Mouse (Mus musculus) liver, postnatal 0 days (tissue): ENCODE measurements around the gene Smap2. TPM values are rescaled to one million over a fixed set of nuclear protein-coding genes. Genes with fewer than 3 reads are reported as not detected.
A peak's percentile ranks its signal among the peaks of the same experiment; 100 is the strongest.

ENCODE experiments used
- ATAC-seq: fragments of 200-750 bp; cut with Nextera tagmentation; 2 replicates; pipeline ENCODE4 v1.8.0; 2017; ENCODE audit warnings: mild to moderate bottlenecking, moderate library complexity
- DNase-seq: peaks from one replicate; pipeline ENCODE4 v3.0.0-alpha.2; 2016
- H3K27ac ChIP-seq: fragments of 300-500 bp; sonication (generic); 2 replicates; pipeline ENCODE4 v1.5.1; 2014; ENCODE audit warnings: antibody characterized with exemption, moderate library complexity, mild to moderate bottlenecking, low read depth
- H3K27me3 ChIP-seq: fragments of 300-500 bp; sonication (generic); 2 replicates; pipeline ENCODE4 v1.6.1; 2014; ENCODE audit warnings: low read length, control low read depth, mixed read lengths; ENCODE audit not compliant: insufficient read depth
- H3K36me3 ChIP-seq: fragments of 300-500 bp; sonication (generic); replicated peaks from 2 replicates; pipeline ENCODE4 v1.6.1; 2014; ENCODE audit warnings: mild to moderate bottlenecking, control low read depth, low read length, moderate library complexity, mixed read lengths; ENCODE audit not compliant: insufficient read depth
- H3K4me1 ChIP-seq: fragments of 300-500 bp; sonication (generic); 2 replicates; pipeline ENCODE4 v1.6.1; 2014; ENCODE audit warnings: antibody characterized with exemption, mild to moderate bottlenecking, control low read depth; ENCODE audit not compliant: insufficient read depth
- H3K4me2 ChIP-seq: fragments of 300-500 bp; sonication (generic); 2 replicates; pipeline ENCODE4 v1.6.1; 2014; ENCODE audit warnings: low read depth, mild to moderate bottlenecking, low read length, moderate library complexity, mixed read lengths
- H3K4me3 ChIP-seq: fragments of 300-500 bp; sonication (generic); 2 replicates; pipeline ENCODE4 v1.5.1; 2014; ENCODE audit warnings: low read depth, low read length
- H3K9ac ChIP-seq: fragments of 300-500 bp; sonication (generic); replicated peaks from 2 replicates; pipeline ENCODE4 v1.6.1; 2014; ENCODE audit warnings: mild to moderate bottlenecking, moderate library complexity
- H3K9me3 ChIP-seq: fragments of 300-500 bp; sonication (generic); 2 replicates; pipeline ENCODE4 v1.6.1; 2016; ENCODE audit warnings: mild to moderate bottlenecking, control low read depth, low read length, mixed read lengths
- CTCF ChIP-seq: sonication (generic); IDR thresholded peaks from 2 replicates; pipeline ENCODE4 v1.5.1; 2016; ENCODE audit warnings: antibody characterized with exemption, low read depth
- EP300 ChIP-seq: IDR thresholded peaks from 2 replicates; pipeline ENCODE4 v1.6.1; 2016; ENCODE audit warnings: antibody characterized with exemption, low read depth, mild to moderate bottlenecking
- WGBS: fragments of 180-500 bp; shearing (Covaris S2); extraction: QIAGEN DNeasy Blood & Tissue Kit; methylation state at CpG from one replicate; pipeline ENCODE4 v1.1.7; 2014; ENCODE audit not compliant: insufficient replicate concordance; 5-methylcytosine and 5-hydroxymethylcytosine counted together
- polyA plus RNA-seq: library from polyadenylated mRNA; unstranded; fragments of >200 nt; fragmentation: Nextera tagmentation; extraction: Ambion mirVana; gene quantifications from 2 replicates; pipeline ENCODE4 v1.2.1, GENCODE M21; 2015

The Smap2 gene
- polyA plus RNA-seq, 1 experiment from 2014 or later: 14.9 TPM

DNA sequence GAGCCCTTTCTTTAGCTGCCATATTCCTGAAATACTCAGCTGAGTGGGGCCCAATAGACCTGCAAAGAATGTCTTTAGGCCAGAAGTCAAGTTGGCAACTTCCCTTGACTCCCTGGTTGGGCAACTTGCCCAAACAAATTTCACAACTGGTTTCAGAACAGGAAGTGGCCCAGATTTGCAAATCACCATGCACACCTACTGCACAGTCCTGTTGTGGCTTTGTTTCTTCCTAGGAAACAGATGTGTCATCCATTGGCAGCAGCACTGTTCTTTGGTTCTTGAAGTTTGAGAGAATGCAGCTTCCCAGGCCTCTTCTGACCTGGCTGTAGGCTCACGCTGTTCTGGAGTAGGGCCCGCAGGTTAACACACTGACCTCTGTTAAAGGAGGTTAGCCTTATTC is 6.9 kb upstream of the Smap2 start:
- Histone ChIP-seq H3K9me3 (no peaks in the 10 kb centered on the region), H3K27me3 (no peaks in the 10 kb centered on the region), H3K27ac (peak overlapping the region; percentile 91), H3K9ac (no peak overlapping the region), H3K36me3 (no peaks in the 10 kb centered on the region), H3K4me2 (0 out of 2 replicates have a peak overlapping the region, but pooled peaks have one; percentile 23), H3K4me3 (no peak overlapping the region), H3K4me1 (peaks cover 38% of the 10 kb centered on the region)
- WGBS: 50% methylated on average over 2 of the region's 2 CpGs
- TF ChIP-seq CTCF: no peak
- peak; percentile 76; the same call in 1 of the 2 replicates for TF ChIP-seq EP300
- ATAC-seq: peak; percentile 87
- DNase-seq: peak; percentile 82

DNA sequence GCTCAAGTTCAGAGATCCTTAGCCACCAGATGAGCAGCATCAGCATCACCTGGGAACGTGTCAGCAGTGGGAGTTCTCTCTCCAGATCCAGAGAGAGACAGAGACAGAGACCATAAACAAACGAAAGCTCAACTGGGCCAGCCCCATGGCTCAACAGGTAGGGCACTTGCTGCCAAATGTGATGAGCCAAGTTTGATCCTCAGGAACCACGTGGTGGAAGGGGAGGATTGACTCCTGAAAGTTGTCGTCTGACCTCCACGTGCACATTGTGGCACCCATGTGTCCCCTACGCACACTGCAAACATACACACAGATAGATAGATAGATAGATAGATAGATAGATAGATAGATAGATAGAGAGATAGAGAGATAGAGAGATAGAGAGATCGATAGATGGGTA is 6.4 kb upstream of the Smap2 start:
- Histone ChIP-seq H3K4me1 (peaks cover 38% of the 10 kb centered on the region), H3K36me3 (no peaks in the 10 kb centered on the region), H3K9ac (no peak overlapping the region), H3K4me2 (no peak overlapping the region), H3K9me3 (no peaks in the 10 kb centered on the region), H3K27ac (peak overlapping the region; percentile 91), H3K4me3 (no peak overlapping the region), H3K27me3 (no peaks in the 10 kb centered on the region)
- TF ChIP-seq CTCF (no peak), EP300 (no peak)
- peak; percentile 52 for ATAC-seq
- WGBS: 69% methylated on average over 7 of the region's 7 CpGs
- no peak for DNase-seq

- H3K36me3 ChIP-seq: no peaks in the 10 kb centered on the region
- no peaks in the 10 kb centered on the region for H3K27me3 ChIP-seq
- no peak overlapping the region for H3K9ac ChIP-seq
- TF ChIP-seq EP300 (0 out of 2 replicates have a peak, but pooled peaks have one; percentile 21), CTCF (no peak)
- H3K4me2 ChIP-seq: no peak overlapping the region
- H3K9me3 ChIP-seq: no peaks in the 10 kb centered on the region
- no peak for DNase-seq
- H3K27ac ChIP-seq: no peak overlapping the region
- peaks cover 44% of the 10 kb centered on the region for H3K4me1 ChIP-seq
- no peak for ATAC-seq
- no peak overlapping the region for H3K4me3 ChIP-seq
Measured at GRCm38 (mm10) chr4:121021911-121022310, 4.9 kb upstream of the Smap2 start.

- DNase-seq (no peak), ATAC-seq (no peak)
- H3K9me3 ChIP-seq: no peaks in the 10 kb centered on the region
- no peak overlapping the region for H3K9ac ChIP-seq
- WGBS: 71% methylated on average over 10 of the region's 10 CpGs
- H3K27ac ChIP-seq: no peak overlapping the region
- no peak overlapping the region for H3K4me2 ChIP-seq
- H3K4me3 ChIP-seq: no peak overlapping the region
- no peaks in the 10 kb centered on the region for H3K36me3 ChIP-seq
- H3K4me1 ChIP-seq: peaks cover 38% of the 10 kb centered on the region
- no peaks in the 10 kb centered on the region for H3K27me3 ChIP-seq
- TF ChIP-seq EP300: no peak
- TF ChIP-seq CTCF: no peak
Measured at GRCm38 (mm10) chr4:121020040-121020790, 3.2 kb upstream of the Smap2 start.

DNA sequence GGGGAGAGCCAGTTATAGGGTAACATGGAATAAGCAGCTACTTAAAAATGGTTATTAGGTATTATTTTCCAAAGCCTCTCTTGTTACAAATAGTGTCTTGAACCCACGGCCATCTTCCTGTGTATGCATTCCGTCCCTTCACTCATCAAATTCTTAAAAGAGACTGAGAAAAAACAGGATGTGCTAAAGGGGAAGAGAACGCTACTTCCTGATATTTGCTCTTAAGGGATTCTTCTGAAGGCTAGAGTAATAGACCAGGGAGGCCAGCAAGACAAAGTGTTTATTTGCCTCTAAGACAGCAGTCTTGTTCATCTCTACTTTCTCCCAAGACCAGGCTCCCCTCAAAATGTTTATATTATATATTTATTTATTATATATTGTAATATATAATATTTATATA is 1.2 kb upstream of the Smap2 start:
- Histone ChIP-seq H3K4me3 (no peak overlapping the region), H3K36me3 (no peaks in the 10 kb centered on the region), H3K4me2 (no peak overlapping the region), H3K27ac (no peak overlapping the region), H3K4me1 (peaks cover 43% of the 10 kb centered on the region), H3K27me3 (no peaks in the 10 kb centered on the region), H3K9ac (no peak overlapping the region), H3K9me3 (no peaks in the 10 kb centered on the region)
- no peak for TF ChIP-seq EP300
- TF ChIP-seq CTCF: no peak
- WGBS: 47% methylated on average over 3 of the region's 3 CpGs
- no peak for ATAC-seq
- no peak for DNase-seq

- H3K9ac ChIP-seq: peak overlapping the region; percentile 98
- H3K9me3 ChIP-seq: no peaks in the 10 kb centered on the region
- TF ChIP-seq EP300 (no peak), CTCF (no peak)
- H3K27ac ChIP-seq: peak overlapping the region; percentile 96
- peak; percentile 58 for ATAC-seq
- H3K4me1 ChIP-seq: peaks cover 39% of the 10 kb centered on the region
- WGBS: 1% methylated on average over 38 of the region's 40 CpGs
- peak overlapping the region; percentile 84 for H3K4me2 ChIP-seq
- DNase-seq: peak; percentile 72
- H3K27me3 ChIP-seq: no peaks in the 10 kb centered on the region
- no peaks in the 10 kb centered on the region for H3K36me3 ChIP-seq
- peak overlapping the region; percentile 97 for H3K4me3 ChIP-seq
Measured at GRCm38 (mm10) chr4:121016021-121016898, 787 bp downstream of the Smap2 start.
